Mouse (Mus musculus) embryonic facial prominence, embryonic 14.5 days (tissue): ENCODE measurements around the gene Rbm28. TPM values are rescaled to one million over a fixed set of nuclear protein-coding genes. Genes with fewer than 3 reads are reported as not detected.

Experiments
- ATAC-seq: fragments of 200-750 bp; cut with Nextera tagmentation; 2 replicates; pipeline ENCODE4 v1.8.0; 2017; ENCODE audit warnings: low read depth, moderate number of reproducible peaks, moderate TSS enrichment
- DNase-seq: peaks from one replicate; pipeline ENCODE4 v3.0.0-alpha.2; 2015; ENCODE audit warnings: low spot score
- H3K27ac ChIP-seq: fragments of 300-500 bp; sonication (generic); replicated peaks from 2 replicates; pipeline ENCODE4 v1.5.1; 2014; ENCODE audit warnings: low read depth, mild to moderate bottlenecking, low read length, moderate library complexity
- H3K27me3 ChIP-seq: fragments of 300-500 bp; sonication (generic); replicated peaks from 2 replicates; pipeline ENCODE4 v1.6.1; 2014; ENCODE audit warnings: low read length; ENCODE audit not compliant: control insufficient read depth, insufficient read depth
- H3K36me3 ChIP-seq: fragments of 300-500 bp; sonication (generic); 2 replicates; pipeline ENCODE4 v1.6.1; 2014; ENCODE audit warnings: low read length, mixed read lengths; ENCODE audit not compliant: control insufficient read depth, insufficient read depth
- H3K4me1 ChIP-seq: fragments of 300-500 bp; sonication (generic); 2 replicates; pipeline ENCODE4 v1.6.1; 2014; ENCODE audit warnings: antibody characterized with exemption, low read length; ENCODE audit not compliant: control insufficient read depth, insufficient read depth
- H3K4me2 ChIP-seq: fragments of 300-500 bp; sonication (generic); 2 replicates; pipeline ENCODE4 v1.6.1; 2014; ENCODE audit warnings: low read depth, mild to moderate bottlenecking, low read length, moderate library complexity, mixed read lengths
- H3K4me3 ChIP-seq: fragments of 300-500 bp; sonication (generic); 2 replicates; pipeline ENCODE4 v1.5.1; 2014; ENCODE audit warnings: low read depth, mild to moderate bottlenecking, low read length
- H3K9ac ChIP-seq: fragments of 300-500 bp; sonication (generic); 2 replicates; pipeline ENCODE4 v1.6.1; 2014; ENCODE audit warnings: low read depth, mild to moderate bottlenecking, low read length, moderate library complexity, mixed read lengths
- H3K9me3 ChIP-seq: fragments of 300-500 bp; sonication (generic); 2 replicates; pipeline ENCODE4 v1.6.1; 2016; ENCODE audit warnings: low read length; ENCODE audit not compliant: control insufficient read depth
- WGBS: fragments of 180-500 bp; shearing (Covaris S2); extraction: QIAGEN DNeasy Blood & Tissue Kit; methylation state at CpG from one replicate; pipeline ENCODE4 v1.1.7; 2014; 5-methylcytosine and 5-hydroxymethylcytosine counted together
- polyA plus RNA-seq: library from polyadenylated mRNA; unstranded; fragments of >200 nt; fragmentation: Nextera tagmentation; extraction: Ambion mirVana; gene quantifications from 2 replicates; pipeline ENCODE4 v1.2.1, GENCODE M21; 2014

The Rbm28 gene
- polyA plus RNA-seq, 1 experiment from 2014 or later = 35.9 TPM

DNA sequence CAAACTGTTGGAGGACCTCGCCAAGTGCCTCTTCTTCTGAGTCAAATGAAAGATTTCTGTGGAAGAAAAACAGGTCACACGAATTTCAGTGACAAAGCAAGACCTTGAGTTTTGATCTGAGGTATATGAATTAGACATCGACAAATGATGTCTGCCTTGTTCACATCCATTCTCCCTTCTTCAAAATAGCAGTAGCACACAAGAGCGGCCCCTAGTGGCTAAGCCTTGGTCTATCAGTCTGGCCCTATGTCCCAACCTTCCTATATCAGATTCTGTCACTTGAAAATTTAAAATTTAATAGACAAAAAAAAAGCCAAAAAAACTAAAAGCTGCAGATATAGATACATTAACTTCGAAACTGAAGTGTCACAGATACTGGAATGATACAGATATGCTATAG lies 21.2 kb downstream of the Rbm28 start:
- H3K4me2 ChIP-seq = no peak overlapping the region
- WGBS = 37% methylated on average over 5 of the region's 5 CpGs
- DNase-seq (peak; percentile 55), ATAC-seq (peak; percentile 57; the same call in 1 of the 2 replicates)
- no peaks in the 10 kb centered on the region for H3K27me3 ChIP-seq
- peaks cover 41% of the 10 kb centered on the region for H3K36me3 ChIP-seq
- H3K27ac ChIP-seq = no peak overlapping the region
- no peak overlapping the region for H3K9ac ChIP-seq
- H3K4me1 ChIP-seq = no peaks in the 10 kb centered on the region
- no peak overlapping the region for H3K4me3 ChIP-seq
- H3K9me3 ChIP-seq = no peaks in the 10 kb centered on the region

DNA sequence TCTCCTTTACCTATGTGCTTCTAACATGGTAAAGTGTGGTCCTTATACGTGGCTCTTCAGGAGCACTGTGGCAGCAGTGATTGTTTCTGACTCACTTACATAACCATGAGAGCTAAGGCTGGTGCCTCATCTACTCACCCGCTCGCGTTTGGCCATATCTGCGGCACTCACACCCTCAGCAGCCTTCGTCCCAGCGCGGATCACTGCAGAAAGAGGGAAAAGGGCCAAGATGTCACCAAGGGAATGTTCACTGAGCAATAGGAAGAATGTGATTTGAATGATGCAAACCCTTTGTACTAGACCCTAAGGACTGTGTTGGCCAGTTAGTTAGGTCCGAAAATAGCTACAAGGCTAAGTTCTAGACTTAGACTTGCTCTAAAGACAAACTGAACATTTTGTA lies 27.4 kb downstream of the Rbm28 start:
- no peak for DNase-seq
- Histone ChIP-seq H3K9me3 (no peaks in the 10 kb centered on the region), H3K4me3 (no peak overlapping the region), H3K4me1 (no peaks in the 10 kb centered on the region), H3K27me3 (no peaks in the 10 kb centered on the region), H3K4me2 (no peak overlapping the region), H3K27ac (no peak overlapping the region), H3K36me3 (peaks cover 84% of the 10 kb centered on the region), H3K9ac (no peak overlapping the region)
- 95% methylated on average over 9 of the region's 9 CpGs for whole genome bisulfite sequencing
- no peak for ATAC-seq

DNA sequence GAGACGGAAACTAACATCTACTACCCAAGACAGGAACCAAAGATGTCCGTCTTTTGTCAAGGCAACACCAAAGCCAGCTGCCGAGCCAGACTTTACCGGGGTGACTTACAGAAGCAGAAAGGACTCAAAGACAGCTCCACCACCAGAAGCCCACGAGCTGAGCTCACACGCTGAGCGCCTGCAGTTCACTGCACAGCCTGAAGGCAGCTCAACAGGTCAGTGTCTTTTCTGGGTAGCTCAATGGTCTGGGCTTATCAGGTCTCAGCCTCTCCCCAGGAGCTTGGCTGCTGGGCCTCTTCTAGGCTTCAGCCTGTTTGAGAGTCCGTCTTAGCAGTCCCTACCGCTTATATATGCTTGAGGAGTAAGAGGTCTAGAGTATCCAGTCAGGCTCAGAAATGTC lies 31.7 kb downstream of the Rbm28 start:
- ATAC-seq = no peak
- Histone ChIP-seq H3K9ac (no peak overlapping the region), H3K36me3 (peaks cover 91% of the 10 kb centered on the region), H3K4me2 (no peak overlapping the region), H3K27me3 (no peaks in the 10 kb centered on the region), H3K4me1 (no peaks in the 10 kb centered on the region), H3K9me3 (no peaks in the 10 kb centered on the region), H3K4me3 (no peak overlapping the region), H3K27ac (no peak overlapping the region)
- no peak for DNase-seq
- 90% methylated on average over 9 of the region's 9 CpGs for WGBS

- H3K9ac ChIP-seq = no peak overlapping the region
- peaks cover 77% of the 10 kb centered on the region for H3K36me3 ChIP-seq
- H3K9me3 ChIP-seq = no peaks in the 10 kb centered on the region
- DNase-seq (no peak), ATAC-seq (no peak)
- WGBS = 84% methylated on average over 7 of the region's 7 CpGs
- no peak overlapping the region for H3K4me2 ChIP-seq
- no peaks in the 10 kb centered on the region for H3K4me1 ChIP-seq
- H3K27ac ChIP-seq = no peak overlapping the region
- H3K4me3 ChIP-seq = no peak overlapping the region
- no peaks in the 10 kb centered on the region for H3K27me3 ChIP-seq
Observed at GRCm38 (mm10) chr6:29126878-29127426, 37.9 kb downstream of the Rbm28 start.

GRCm38 (mm10) chr6:29119990-29120389 lies 44.8 kb downstream of the Rbm28 start:
- Histone ChIP-seq H3K36me3 (peaks cover 12% of the 10 kb centered on the region), H3K4me2 (no peak overlapping the region), H3K4me3 (no peak overlapping the region), H3K4me1 (no peaks in the 10 kb centered on the region), H3K27me3 (no peaks in the 10 kb centered on the region), H3K9me3 (no peaks in the 10 kb centered on the region), H3K9ac (no peak overlapping the region), H3K27ac (no peak overlapping the region)
- no peak for DNase-seq
- WGBS = 92% methylated on average over 13 of the region's 13 CpGs
- ATAC-seq = no peak

DNA sequence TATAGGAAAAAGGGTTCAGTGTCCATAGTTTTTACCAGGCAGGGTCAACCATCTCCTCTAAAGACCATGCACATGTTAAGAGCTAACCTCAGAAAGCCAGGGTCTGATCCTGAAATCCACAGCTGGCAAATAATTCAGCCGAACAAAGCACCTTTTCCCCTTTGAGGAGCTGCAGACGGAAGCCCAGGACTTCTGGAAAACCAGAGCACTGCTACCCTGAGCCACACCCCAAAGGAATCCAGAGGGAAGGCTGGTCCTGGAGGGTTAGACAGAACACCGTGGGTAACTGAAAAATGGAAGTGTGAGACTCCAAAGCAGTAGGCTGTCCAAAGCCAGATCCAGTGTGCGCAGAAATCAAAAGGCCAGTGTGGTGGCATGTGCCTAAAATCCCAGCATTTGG lies 45.8 kb downstream of the Rbm28 start:
- no peak overlapping the region for H3K4me3 ChIP-seq
- no peaks in the 10 kb centered on the region for H3K9me3 ChIP-seq
- no peak overlapping the region for H3K9ac ChIP-seq
- no peaks in the 10 kb centered on the region for H3K27me3 ChIP-seq
- no peak overlapping the region for H3K4me2 ChIP-seq
- WGBS = 70% methylated on average over 4 of the region's 4 CpGs
- DNase-seq (no peak), ATAC-seq (no peak)
- no peak overlapping the region for H3K27ac ChIP-seq
- H3K4me1 ChIP-seq = no peaks in the 10 kb centered on the region
- peaks cover 2% of the 10 kb centered on the region for H3K36me3 ChIP-seq

- DNase-seq = no peak
- Histone ChIP-seq H3K36me3 (no peaks in the 10 kb centered on the region), H3K27me3 (no peaks in the 10 kb centered on the region), H3K9me3 (no peaks in the 10 kb centered on the region), H3K9ac (no peak overlapping the region), H3K27ac (no peak overlapping the region), H3K4me1 (no peaks in the 10 kb centered on the region), H3K4me3 (no peak overlapping the region), H3K4me2 (no peak overlapping the region)
- no peak for ATAC-seq
Observed at GRCm38 (mm10) chr6:29118231-29118630, 46.6 kb downstream of the Rbm28 start.

- H3K27me3 ChIP-seq = no peaks in the 10 kb centered on the region
- 50% methylated on average over 7 of the region's 7 CpGs for WGBS
- H3K9me3 ChIP-seq = no peaks in the 10 kb centered on the region
- H3K4me3 ChIP-seq = no peak overlapping the region
- no peak overlapping the region for H3K4me2 ChIP-seq
- no peak overlapping the region for H3K27ac ChIP-seq
- DNase-seq = peak; percentile 23
- H3K36me3 ChIP-seq = no peaks in the 10 kb centered on the region
- ATAC-seq = peak; percentile 30; the same call in 1 of the 2 replicates
- no peak overlapping the region for H3K9ac ChIP-seq
- H3K4me1 ChIP-seq = no peaks in the 10 kb centered on the region
Observed at GRCm38 (mm10) chr6:29117417-29118104, 47.2 kb downstream of the Rbm28 start.

GRCm38 (mm10) chr6:29115756-29116155 lies 49.0 kb downstream of the Rbm28 start:
- 70% methylated on average over 7 of the region's 7 CpGs for WGBS
- H3K9ac ChIP-seq = no peak overlapping the region
- H3K4me2 ChIP-seq = no peak overlapping the region
- H3K4me3 ChIP-seq = no peak overlapping the region
- H3K9me3 ChIP-seq = peaks cover 16% of the 10 kb centered on the region
- no peak for DNase-seq
- H3K27me3 ChIP-seq = no peaks in the 10 kb centered on the region
- ATAC-seq = no peak
- H3K4me1 ChIP-seq = no peaks in the 10 kb centered on the region
- no peaks in the 10 kb centered on the region for H3K36me3 ChIP-seq
- H3K27ac ChIP-seq = no peak overlapping the region
